Comparison of ENCODE assay signal across 10 mouse cellular contexts in the genomic region with DNA sequence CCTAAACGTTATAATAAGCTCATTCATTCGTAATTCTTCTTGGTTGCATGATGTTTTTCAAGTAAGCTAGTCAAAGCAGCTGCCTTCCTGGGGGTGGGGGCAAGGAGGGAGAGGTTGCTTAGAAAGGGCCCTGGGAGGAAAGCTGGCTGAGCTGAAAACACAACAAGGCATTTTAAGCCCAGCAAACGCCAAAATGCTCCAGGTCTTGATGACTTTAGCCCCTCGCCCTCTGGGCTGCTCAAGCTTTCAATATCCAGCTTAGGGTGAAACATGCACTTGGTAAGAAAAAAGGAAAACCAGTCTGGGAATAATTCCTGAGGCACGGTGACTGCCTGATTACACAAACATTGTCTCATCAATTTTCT. TPM values are rescaled to one million over a fixed set of nuclear protein-coding genes. Genes with fewer than 3 reads are reported as not detected.
A peak's percentile ranks its signal among the peaks of the same experiment; 100 is the strongest.
DNase-seq lines count a peak whose midpoint lies in the region; ATAC-seq lines count a peak whose summit lies in the region.
"Had no signal": no experiment of that assay in that cellular context is flagged by ENCODE, and none has a peak within 500 bp of the region (broad histone marks: within the 10 kb centered on the region; RNA-seq: fewer than 3 reads in every experiment).

No protein-coding gene starts in this region.

- peaks cover 9% of the 10 kb centered on the region for H3K4me1 ChIP-seq in heart, embryonic 16.5 days (ENCODE audit: control insufficient read depth, insufficient read depth, low read length)
- H3K4me1 ChIP-seq in brown adipose tissue, adult 24 weeks (ENCODE audit: control insufficient read depth, insufficient read depth, insufficient read length, low read length), result no peaks in the 10 kb centered on the region; the same call in 1 of the 2 replicates
- no peaks in the 10 kb centered on the region for H3K4me1 ChIP-seq in hindbrain, embryonic 11.5 days (replicated peaks; ENCODE audit: control insufficient read depth, insufficient read depth, low read length)
- peaks cover 9% of the 10 kb centered on the region; the same call in 1 of the 2 replicates for H3K4me1 ChIP-seq in midbrain, embryonic 12.5 days

- intact Hi-C loops in heart, postnatal 36 days (cut with DNase I), result loop anchor here (1.0 to 5.0 kb wide), 2 partner anchors 27 to 47 kb away; no protein-coding TSS in a partner anchor

- peak overlapping the region; percentile 86 for H3K9ac ChIP-seq in heart, embryonic 16.5 days (ENCODE audit: low read length)
- no peak overlapping the region for H3K9ac ChIP-seq in hindbrain, embryonic 11.5 days (ENCODE audit: low read depth, low read length)
- H3K9ac ChIP-seq in midbrain, embryonic 12.5 days (replicated peaks), result no peak overlapping the region

- no peaks in the 10 kb centered on the region for H3K27me3 ChIP-seq in heart, embryonic 16.5 days (ENCODE audit: control insufficient read depth, insufficient read depth, low read length)
- H3K27me3 ChIP-seq in hindbrain, embryonic 11.5 days (ENCODE audit: control insufficient read depth, insufficient read depth, low read length), result no peaks in the 10 kb centered on the region
- H3K27me3 ChIP-seq in midbrain, embryonic 12.5 days, result peaks cover 20% of the 10 kb centered on the region

- peaks cover 3% of the 10 kb centered on the region; the same call in 1 of the 2 replicates for H3K36me3 ChIP-seq in heart, embryonic 16.5 days (ENCODE audit: control insufficient read depth, insufficient read depth)
- no peaks in the 10 kb centered on the region for H3K36me3 ChIP-seq in hindbrain, embryonic 11.5 days (ENCODE audit: control insufficient read depth, insufficient read depth, low read length)
- H3K36me3 ChIP-seq in midbrain, embryonic 12.5 days, result no peaks in the 10 kb centered on the region

- peak overlapping the region; percentile 70 for H3K4me2 ChIP-seq in heart, embryonic 16.5 days (ENCODE audit: low read depth, low read length)
- H3K4me2 ChIP-seq in hindbrain, embryonic 11.5 days (replicated peaks; ENCODE audit: low read depth, low read length), result peak overlapping the region; percentile 57
- peak overlapping the region; percentile 92 for H3K4me2 ChIP-seq in midbrain, embryonic 12.5 days (replicated peaks)

- 38% methylated on average over 5 of the region's 5 CpGs for WGBS in heart, embryonic 16.5 days
- 20% methylated on average over 5 of the region's 5 CpGs for WGBS in hindbrain, embryonic 11.5 days
- 27% methylated on average over 5 of the region's 5 CpGs for WGBS in midbrain, embryonic 12.5 days

- no peak for ATAC-seq in heart, embryonic 16.5 days (replicated peaks; ENCODE audit: extremely low read depth, insufficient read depth, low FRiP score)
- ATAC-seq in hindbrain, embryonic 11.5 days (ENCODE audit: low FRiP score), result no peak; the same call in 1 of the 2 replicates
- peak; percentile 23; the same call in 1 of the 2 replicates for ATAC-seq in midbrain, embryonic 12.5 days (ENCODE audit: low FRiP score, low read depth)

- DNase-seq in heart, postnatal 36 days, result no peak
- no peak for DNase-seq in hindbrain, embryonic 11.5 days (ENCODE audit: low spot score)
- no peak for DNase-seq in adrenal gland, postnatal 25 days
- DNase-seq in kidney, adult 8-10 months, result no peak
- DNase-seq in adrenal gland, adult (ENCODE audit: inconsistent age in 2 of 2, low spot score in 1 of 2), result no peak

- H3K27ac ChIP-seq in heart, embryonic 16.5 days (ENCODE audit: low read length), result peak overlapping the region; percentile 92
- no peak overlapping the region for H3K27ac ChIP-seq in brown adipose tissue, adult 24 weeks (replicated peaks; ENCODE audit: low read depth, low read length)
- H3K27ac ChIP-seq in hindbrain, embryonic 11.5 days (ENCODE audit: low read depth, low read length), result no peak overlapping the region
- peak overlapping the region; percentile 65 for H3K27ac ChIP-seq in midbrain, embryonic 12.5 days (replicated peaks)

- H3K9me3 ChIP-seq in heart, embryonic 16.5 days (replicated peaks; ENCODE audit: control insufficient read depth, low read length), result no peaks in the 10 kb centered on the region
- no peaks in the 10 kb centered on the region for H3K9me3 ChIP-seq in hindbrain, embryonic 11.5 days (ENCODE audit: control insufficient read depth, low read length)
- no peaks in the 10 kb centered on the region for H3K9me3 ChIP-seq in midbrain, embryonic 12.5 days

- peak overlapping the region; percentile 80 for H3K4me3 ChIP-seq in heart, embryonic 16.5 days (ENCODE audit: low read length)
- peak overlapping the region; percentile 55 for H3K4me3 ChIP-seq in brown adipose tissue, adult 24 weeks (ENCODE audit: insufficient read depth, low read depth, low read length)
- H3K4me3 ChIP-seq in hindbrain, embryonic 11.5 days (ENCODE audit: low read depth, low read length), result peak overlapping the region; percentile 39
- H3K4me3 ChIP-seq in midbrain, embryonic 12.5 days, result peak overlapping the region; percentile 55

RNA-seq across cellular contexts. Expression of gene Ppp1r14c, which starts 0.2 kb away (rescaled TPM):
- polyA plus RNA-seq in heart, embryonic 16.5 days (2015; fragmentation: Nextera tagmentation; extraction: Ambion mirVana), result 287 and 302 TPM in 2 replicates
- 100 to 1,000 TPM; 171 to 215 TPM for total RNA-seq in heart, postnatal 36 days (2021)
- 0.91 and 1.1 TPM in 2 replicates for polyA plus RNA-seq in brown adipose tissue, adult 24 weeks (2012; ENCODE audit: insufficient read depth, insufficient read length, missing spikeins)
- polyA plus RNA-seq in hindbrain, embryonic 11.5 days (2014; fragmentation: Nextera tagmentation; extraction: Ambion mirVana), result 11.3 and 13.6 TPM in 2 replicates
- polyA plus RNA-seq in midbrain, embryonic 12.5 days (2016; fragmentation: Nextera tagmentation; extraction: Ambion mirVana), result 6.9 and 7.3 TPM in 2 replicates
- total RNA-seq in adrenal gland, postnatal 25 days (2021), result 20.4 and 28.9 TPM in 2 replicates
- total RNA-seq: common myeloid progenitor, adult 5-6 weeks; liver, adult 2 months had no signal
- polyA plus RNA-seq: liver, adult 2 months had no signal

Comparison
In these comparisons a context has a peak if more than half of its experiments do, and no peak if none do; other contexts are left out.
1. H3K27ac ChIP-seq: peak in heart, embryonic 16.5 days (single experiment) and midbrain, embryonic 12.5 days (single experiment); none in brown adipose tissue, adult 24 weeks (single experiment) and hindbrain, embryonic 11.5 days (single experiment).
2. RNA of gene Ppp1r14c, which starts 0.2 kb away (polyA plus RNA-seq): 287 to 302 TPM in heart, embryonic 16.5 days; 11.3 to 13.6 TPM in hindbrain, embryonic 11.5 days, 6.9 to 7.3 TPM in midbrain, embryonic 12.5 days and 0.91 to 1.1 TPM in brown adipose tissue, adult 24 weeks; every median in the first group is over 10 times any median in the second.
3. Peak in every context shown above with its lines, with median percentiles within 50 percentile points of each other: H3K4me2 ChIP-seq and H3K4me3 ChIP-seq.